Comparison of ENCODE assay signal across 13 mouse cellular contexts in the genomic region with DNA sequence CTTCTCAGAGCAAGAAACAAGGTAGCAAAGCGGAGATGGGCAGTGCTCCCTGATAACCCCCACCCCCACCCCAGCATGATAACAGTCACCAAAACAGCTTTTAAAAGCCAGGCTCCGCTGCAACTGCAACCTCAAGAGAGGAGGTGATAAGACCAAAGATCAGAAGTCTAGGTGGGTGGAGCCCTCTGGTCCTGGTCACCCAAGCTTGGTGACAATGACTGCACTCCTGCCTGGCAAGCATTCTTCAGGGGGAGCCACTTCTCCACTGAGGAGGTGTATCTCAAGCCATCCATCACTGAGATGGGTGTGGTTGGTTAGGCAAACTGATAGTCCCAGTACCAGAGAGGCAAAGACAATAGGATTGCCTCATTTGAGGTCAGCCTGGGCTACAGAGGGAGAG. TPM values are rescaled to one million over a fixed set of nuclear protein-coding genes. Genes with fewer than 3 reads are reported as not detected.
DNase-seq lines count a peak whose midpoint lies in the region; ATAC-seq lines count a peak whose summit lies in the region.
"Had no signal": no experiment of that assay in that cellular context is flagged by ENCODE, and none has a peak within 500 bp of the region (broad histone marks: within the 10 kb centered on the region; RNA-seq: fewer than 3 reads in every experiment).

No protein-coding gene starts in this region.

- peak; percentile 6 for ATAC-seq in CD4-positive, CD25-positive, alpha-beta regulatory T cell, adult 4 months
- peak; percentile 36 for ATAC-seq in megakaryocyte progenitor cell, adult 5-6 weeks (replicated peaks; ENCODE audit: poor library complexity)
- ATAC-seq: hindbrain, postnatal 0 days; Patski had no signal

- DNase-seq in CD4-positive helper T cell, adult 2 months (ENCODE audit: low read depth, low spot score) = peak; percentile 80
- peak; percentile 85 for DNase-seq in induced T-regulatory cell, adult 2 months (ENCODE audit: low read depth)
- DNase-seq in gastrocnemius, adult 18-20 months (ENCODE audit: low spot score) = no peak
- no peak for DNase-seq in lung, adult 18-20 months
- no peak for DNase-seq in T-cell, adult 2 months (ENCODE audit: low spot score)
- DNase-seq: cerebellum, postnatal 10 days; gastrocnemius, postnatal 25 days; lung, postnatal 10 days; right cerebral cortex, postnatal 4 days had no signal

RNA-seq across cellular contexts. Expression of gene Nfatc2, which starts 10.4 kb away (rescaled TPM):
- polyA plus RNA-seq in CD4-positive, CD25-positive, alpha-beta regulatory T cell, adult 4 months (2017; shearing (Covaris generic)) = 10 to 100 TPM; 20.9 to 22.6 TPM
- 1.7 TPM in 2 replicates for total RNA-seq in megakaryocyte progenitor cell, adult 5-6 weeks (2015)
- total RNA-seq in megakaryocyte progenitor cell, adult 5-6 weeks (2017) = 0.17 and 0.47 TPM in 2 replicates
- total RNA-seq in gastrocnemius, adult 18-20 months (2021) = 10 to 100 TPM; 10.1 to 12.8 TPM

Comparison
In these comparisons a context has a peak if more than half of its experiments do, and no peak if none do; other contexts are left out.
1. DNase-seq: peak in CD4-positive helper T cell, adult 2 months (single experiment) and induced T-regulatory cell, adult 2 months (single experiment); none in gastrocnemius, adult 18-20 months (single experiment), lung, adult 18-20 months (0 of 2) and T-cell, adult 2 months (single experiment).
2. RNA of gene Nfatc2, which starts 10.4 kb away (total RNA-seq): 10.1 to 12.8 TPM in gastrocnemius, adult 18-20 months; 0.17 to 1.7 TPM in megakaryocyte progenitor cell, adult 5-6 weeks; every median in the first group is over 4 times any median in the second.